Mouse (Mus musculus): ENCODE results near the gene BC017158. TPM values are rescaled to one million over a fixed set of nuclear protein-coding genes. Genes with fewer than 3 reads are reported as not detected.

The BC017158 gene
- polyA plus RNA-seq, 1 experiment from 2014 or later, result 20.3 TPM

GRCm38 (mm10) chr7:128235481-128235880 is 62.5 kb downstream of the BC017158 start:
- no peak for ATAC-seq (ENCODE audit: insufficient read depth)
- H3K9me3 ChIP-seq (replicated peaks), result no peaks in the 10 kb centered on the region
- H3K4me3 ChIP-seq (replicated peaks), result no peak overlapping the region
- H3K36me3 ChIP-seq (replicated peaks), result peaks cover 21% of the 10 kb centered on the region
- H3K27me3 ChIP-seq, result peaks cover 7% of the 10 kb centered on the region; the same call in 1 of the 2 replicates
- H3K9ac ChIP-seq, result no peak overlapping the region
- no peak overlapping the region for H3K27ac ChIP-seq (replicated peaks)
- H3K4me1 ChIP-seq (replicated peaks), result peaks cover 29% of the 10 kb centered on the region
- WGBS (ENCODE audit: insufficient replicate concordance), result 68% methylated on average over 1 of the region's 1 CpGs
- H3K4me2 ChIP-seq, result no peak overlapping the region

GRCm38 (mm10) chr7:128234796-128235195 is 63.2 kb downstream of the BC017158 start:
- H3K27me3 ChIP-seq, result peaks cover 7% of the 10 kb centered on the region; the same call in 1 of the 2 replicates
- H3K4me1 ChIP-seq (replicated peaks), result peaks cover 22% of the 10 kb centered on the region
- 52% methylated on average over 2 of the region's 2 CpGs for WGBS (ENCODE audit: insufficient replicate concordance)
- H3K4me2 ChIP-seq, result no peak overlapping the region
- no peak for ATAC-seq (ENCODE audit: insufficient read depth)
- peaks cover 14% of the 10 kb centered on the region for H3K36me3 ChIP-seq (replicated peaks)
- no peaks in the 10 kb centered on the region for H3K9me3 ChIP-seq (replicated peaks)
- H3K9ac ChIP-seq, result no peak overlapping the region
- no peak overlapping the region for H3K4me3 ChIP-seq (replicated peaks)
- H3K27ac ChIP-seq (replicated peaks), result no peak overlapping the region

GRCm38 (mm10) chr7:128231741-128232140 is 66.2 kb downstream of the BC017158 start:
- Histone ChIP-seq H3K4me2 (no peak overlapping the region), H3K27me3 (peaks cover 12% of the 10 kb centered on the region; the same call in 1 of the 2 replicates), H3K27ac (replicated peaks) (no peak overlapping the region), H3K9me3 (replicated peaks) (no peaks in the 10 kb centered on the region), H3K4me1 (replicated peaks) (peaks cover 4% of the 10 kb centered on the region), H3K36me3 (replicated peaks) (peaks cover 8% of the 10 kb centered on the region), H3K9ac (no peak overlapping the region), H3K4me3 (replicated peaks) (no peak overlapping the region)
- 33% methylated on average over 8 of the region's 8 CpGs for WGBS (ENCODE audit: insufficient replicate concordance)
- ATAC-seq (ENCODE audit: insufficient read depth), result no peak

Small RNA genes within 50 kb of the gene (microRNA-seq; reads per million reads assigned to microRNA genes)
- 0.76 reads per million for gene Mir3103

Other genes with a start within 250 kb of the BC017158 start
- gene Itgam, start 235.5 kb downstream of the BC017158 start, polyA plus RNA-seq (2015; fragmentation: Nextera tagmentation; extraction: Ambion mirVana), result 6.0 TPM in 2 replicates
- gene Gm49368, start 235.5 kb downstream of the BC017158 start, polyA plus RNA-seq (2015; fragmentation: Nextera tagmentation; extraction: Ambion mirVana), result 0.20 TPM in 1 of 2 replicates, not detected in the other
- 0.13 and 0.21 TPM in 2 replicates for gene Itgax, start 168.6 kb downstream of the BC017158 start, polyA plus RNA-seq (2015; fragmentation: Nextera tagmentation; extraction: Ambion mirVana)
- 0.02 and 0.10 TPM in 2 replicates for gene Itgad, start 143.8 kb downstream of the BC017158 start, polyA plus RNA-seq (2015; fragmentation: Nextera tagmentation; extraction: Ambion mirVana)
- gene Cox6a2, start 91.8 kb downstream of the BC017158 start, polyA plus RNA-seq (2015; fragmentation: Nextera tagmentation; extraction: Ambion mirVana), result 3.9 and 6.8 TPM in 2 replicates
- gene Armc5, start 60.8 kb downstream of the BC017158 start, polyA plus RNA-seq (2015; fragmentation: Nextera tagmentation; extraction: Ambion mirVana), result 6.9 and 9.0 TPM in 2 replicates
- gene 9130023H24Rik, start 60.1 kb downstream of the BC017158 start, polyA plus RNA-seq (2015; fragmentation: Nextera tagmentation; extraction: Ambion mirVana), result 1.9 and 2.4 TPM in 2 replicates
- 10.9 and 11.7 TPM in 2 replicates for gene Tgfb1i1, start 51.4 kb downstream of the BC017158 start, polyA plus RNA-seq (2015; fragmentation: Nextera tagmentation; extraction: Ambion mirVana)
- 1.4 and 2.1 TPM in 2 replicates for gene Slc5a2, start 32.5 kb downstream of the BC017158 start, polyA plus RNA-seq (2015; fragmentation: Nextera tagmentation; extraction: Ambion mirVana)
- gene Rgs10, start 120.6 kb upstream of the BC017158 start, polyA plus RNA-seq (2015; fragmentation: Nextera tagmentation; extraction: Ambion mirVana), result 29.0 and 34.5 TPM in 2 replicates
- gene Tial1, start 163.5 kb upstream of the BC017158 start, polyA plus RNA-seq (2015; fragmentation: Nextera tagmentation; extraction: Ambion mirVana), result 9.3 and 10.2 TPM in 2 replicates
- 2.6 and 2.9 TPM in 2 replicates for gene Bag3, start 225.4 kb upstream of the BC017158 start, polyA plus RNA-seq (2015; fragmentation: Nextera tagmentation; extraction: Ambion mirVana)